Mouse (Mus musculus) splenic B cell, adult 2 months (primary cell): ENCODE results near the gene Kpnb1.

ENCODE experiments used
- DNase-seq: peaks from one replicate; pipeline ENCODE4 v3.0.0-alpha.2; 2011; ENCODE audit warnings: low read depth, low spot score
- H3K27me3 ChIP-seq: 2 replicates; pipeline ENCODE4 v1.6.1; 2012; ENCODE audit warnings: mild to moderate bottlenecking, low read length, moderate library complexity, mixed read lengths; ENCODE audit not compliant: control insufficient read depth, poor library complexity, insufficient read depth, severe bottlenecking
- H3K36me3 ChIP-seq: 2 replicates; pipeline ENCODE4 v1.6.1; 2012; ENCODE audit warnings: mild to moderate bottlenecking, low read length, moderate library complexity, mixed read lengths; ENCODE audit not compliant: control insufficient read depth, poor library complexity, insufficient read depth, severe bottlenecking

The Kpnb1 gene

GRCm38 (mm10) chr11:97156999-97157398 lies 30.7 kb downstream of the Kpnb1 start:
- Histone ChIP-seq H3K36me3 (peaks cover 1% of the 10 kb centered on the region; the same call in 1 of the 2 replicates), H3K27me3 (no peaks in the 10 kb centered on the region)
- no peak for DNase-seq

- Histone ChIP-seq H3K27me3 (peaks cover 3% of the 10 kb centered on the region; the same call in 1 of the 2 replicates), H3K36me3 (no peaks in the 10 kb centered on the region)
- DNase-seq = peak; percentile 41
These were observed 34.9 kb downstream of the Kpnb1 start for GRCm38 (mm10) chr11:97152662-97153287.

DNA sequence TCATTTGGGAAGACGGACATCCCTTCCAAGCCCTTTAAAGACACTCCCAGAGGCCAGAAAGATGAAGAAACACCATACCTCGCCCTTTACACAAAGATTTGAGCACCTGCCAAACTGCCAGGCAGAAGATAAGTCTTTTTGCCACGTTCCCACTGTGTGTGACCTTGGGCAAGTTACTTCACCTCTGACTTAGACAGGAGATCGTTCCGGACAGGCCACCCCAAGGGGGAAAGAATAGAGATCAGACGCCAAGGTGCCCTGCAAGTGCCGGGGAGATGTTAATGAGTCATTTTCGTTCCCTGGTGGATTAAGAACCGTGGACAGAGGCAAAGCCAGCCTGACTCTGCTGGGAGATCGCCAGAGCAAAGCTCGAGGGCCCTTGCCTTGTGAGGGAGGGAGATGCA lies 35.7 kb downstream of the Kpnb1 start:
- Histone ChIP-seq H3K27me3 (peaks cover 3% of the 10 kb centered on the region; the same call in 1 of the 2 replicates), H3K36me3 (no peaks in the 10 kb centered on the region)
- DNase-seq = no peak

GRCm38 (mm10) chr11:97151343-97151801 lies 36.3 kb downstream of the Kpnb1 start, which contains the start of gene Tbkbp1:
Gene Tbkbp1, minus strand, starts transcription at chr11:97151495.
- H3K36me3 ChIP-seq = no peaks in the 10 kb centered on the region
- peaks cover 3% of the 10 kb centered on the region; the same call in 1 of the 2 replicates for H3K27me3 ChIP-seq
- DNase-seq = no peak

- Histone ChIP-seq H3K27me3 (peaks cover 3% of the 10 kb centered on the region; the same call in 1 of the 2 replicates), H3K36me3 (no peaks in the 10 kb centered on the region)
- DNase-seq = peak; percentile 44
These were observed 37.0 kb downstream of the Kpnb1 start for GRCm38 (mm10) chr11:97150411-97151330.

- H3K27me3 ChIP-seq = peaks cover 3% of the 10 kb centered on the region; the same call in 1 of the 2 replicates
- no peak for DNase-seq
- H3K36me3 ChIP-seq = no peaks in the 10 kb centered on the region
These were observed 37.7 kb downstream of the Kpnb1 start for GRCm38 (mm10) chr11:97149995-97150410.

DNA sequence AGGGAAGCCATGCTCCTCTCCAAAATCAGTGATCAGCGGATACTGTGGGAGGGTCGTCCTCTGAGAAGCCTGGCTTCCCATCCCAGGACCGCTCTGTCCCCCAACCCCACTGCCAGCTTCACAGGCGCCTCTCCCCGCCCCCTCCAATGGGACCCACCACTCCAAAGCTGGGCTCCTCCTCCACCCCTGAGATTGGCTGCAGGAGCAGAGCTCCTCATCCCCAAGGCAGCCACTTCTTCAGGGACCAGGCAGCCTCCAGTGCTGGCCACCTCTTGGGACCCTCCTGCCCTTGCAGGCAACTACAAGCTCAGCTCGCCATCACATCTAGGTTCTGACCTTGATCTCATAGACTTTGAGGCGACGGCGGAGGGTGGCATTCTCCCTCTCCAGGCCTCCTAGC lies 38.7 kb downstream of the Kpnb1 start:
- H3K27me3 ChIP-seq = peaks cover 3% of the 10 kb centered on the region; the same call in 1 of the 2 replicates
- no peaks in the 10 kb centered on the region for H3K36me3 ChIP-seq
- no peak for DNase-seq

GRCm38 (mm10) chr11:97148591-97148990 lies 39.1 kb downstream of the Kpnb1 start:
- Histone ChIP-seq H3K27me3 (peaks cover 3% of the 10 kb centered on the region; the same call in 1 of the 2 replicates), H3K36me3 (no peaks in the 10 kb centered on the region)
- DNase-seq = no peak

DNA sequence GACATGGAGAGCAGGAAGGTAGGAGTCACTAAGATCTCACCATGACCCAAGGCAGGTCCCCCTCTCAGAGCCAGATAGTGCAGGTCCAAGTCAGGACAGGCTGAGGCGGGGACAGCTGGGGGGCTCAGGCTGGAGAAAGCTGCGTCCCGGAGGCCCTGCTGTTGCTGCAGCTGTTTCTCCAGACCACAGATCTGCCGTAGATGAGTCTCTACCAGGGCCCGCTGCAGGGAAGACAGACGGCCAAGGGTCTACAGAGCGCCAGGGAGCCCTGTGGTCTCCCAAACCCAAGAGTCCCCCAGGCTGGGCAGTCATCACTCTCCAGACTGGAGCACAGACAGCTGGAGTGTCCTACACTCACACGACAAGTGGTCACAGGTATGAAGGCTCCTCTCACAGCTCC lies 40.3 kb downstream of the Kpnb1 start:
- no peaks in the 10 kb centered on the region for H3K36me3 ChIP-seq
- DNase-seq = no peak
- peaks cover 3% of the 10 kb centered on the region; the same call in 1 of the 2 replicates for H3K27me3 ChIP-seq

- peaks cover 3% of the 10 kb centered on the region; the same call in 1 of the 2 replicates for H3K27me3 ChIP-seq
- no peaks in the 10 kb centered on the region for H3K36me3 ChIP-seq
- DNase-seq = peak; percentile 83
These were observed 41.0 kb downstream of the Kpnb1 start for GRCm38 (mm10) chr11:97146724-97147123.

DNA sequence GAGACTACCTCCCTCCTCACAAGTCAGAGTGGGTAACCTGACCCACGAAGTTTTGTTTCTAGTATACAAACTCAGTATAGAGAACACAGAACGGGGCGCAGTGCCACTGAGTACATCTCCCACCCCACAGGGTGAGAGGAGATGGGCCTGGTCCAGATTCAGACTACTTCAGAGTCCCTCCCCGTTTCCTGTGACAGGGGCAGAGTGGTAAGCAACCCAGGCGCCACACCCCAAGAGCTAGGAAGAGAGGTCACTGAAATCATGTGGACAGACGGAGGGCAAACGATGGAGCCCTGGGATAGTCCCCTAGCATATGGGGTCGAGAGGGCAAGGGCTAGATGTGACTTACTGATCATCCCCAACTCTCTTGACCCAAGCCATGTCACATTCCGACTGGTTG lies 41.7 kb downstream of the Kpnb1 start:
- H3K36me3 ChIP-seq = no peaks in the 10 kb centered on the region
- DNase-seq = no peak
- H3K27me3 ChIP-seq = no peaks in the 10 kb centered on the region; the same call in 1 of the 2 replicates

- no peak for DNase-seq
- H3K27me3 ChIP-seq = no peaks in the 10 kb centered on the region
- H3K36me3 ChIP-seq = no peaks in the 10 kb centered on the region
These were observed 42.4 kb downstream of the Kpnb1 start for GRCm38 (mm10) chr11:97145320-97145719.

DNA sequence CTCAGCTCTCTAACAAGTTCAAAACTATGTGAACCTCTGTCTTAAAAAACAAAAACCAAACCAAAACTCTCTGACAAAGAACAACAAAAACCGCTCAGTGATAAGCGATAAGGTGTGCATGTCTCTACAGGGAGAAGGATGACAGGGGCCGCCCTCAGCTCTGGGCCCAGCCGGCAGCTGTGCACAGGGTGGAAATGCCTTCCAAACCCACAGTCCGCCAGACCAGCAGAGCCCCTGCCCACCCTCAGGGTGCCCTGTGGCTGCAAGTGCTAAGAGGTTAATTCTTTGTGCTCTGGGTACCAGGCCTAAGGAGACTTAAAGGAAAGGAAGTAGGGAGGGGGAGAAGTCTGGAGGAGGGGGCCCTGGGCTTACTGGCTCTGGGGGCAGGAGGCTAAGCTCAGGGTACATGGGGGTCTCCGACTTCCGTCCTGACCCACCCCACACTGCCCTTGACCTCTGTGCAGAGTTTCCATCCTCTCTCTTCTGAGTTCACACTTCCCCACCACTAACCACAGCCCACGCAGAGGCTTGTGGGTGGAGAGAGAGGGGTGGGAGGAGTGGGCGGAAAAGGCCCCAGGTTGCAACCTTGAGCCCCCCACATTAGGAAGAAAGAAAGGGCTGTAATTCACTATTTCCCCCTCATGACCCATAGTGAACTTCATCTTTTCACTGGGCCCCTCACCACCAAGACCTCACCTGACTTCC lies 44.3 kb downstream of the Kpnb1 start:
- Histone ChIP-seq H3K36me3 (no peaks in the 10 kb centered on the region), H3K27me3 (no peaks in the 10 kb centered on the region)
- peak; percentile 49 for DNase-seq

GRCm38 (mm10) chr11:97142159-97142608 lies 45.5 kb downstream of the Kpnb1 start:
- DNase-seq = peak; percentile 81
- H3K27me3 ChIP-seq = no peaks in the 10 kb centered on the region
- no peaks in the 10 kb centered on the region for H3K36me3 ChIP-seq
